Mouse (Mus musculus) layer of hippocampus, adult 9-11 months (tissue): Measurements from ENCODE around the gene Pum3.
A peak's percentile ranks its signal among the peaks of the same experiment; 100 is the strongest.
"Not testable (repeated sequence)": the region's sequence is repeated elsewhere in the genome, so short reads cannot be mapped to it uniquely, and the experiment has no call there.

Source experiments
- DNase-seq: peaks from one replicate; pipeline ENCODE4 v3.0.0; 2022

The Pum3 gene

GRCm38 (mm10) chr19:27391344-27391743, 38.3 kb downstream of the Pum3 start:
- DNase-seq, result no peak

GRCm38 (mm10) chr19:27389566-27389965, 40.1 kb downstream of the Pum3 start:
- DNase-seq, result not testable (repeated sequence)

- DNase-seq, result no peak
Measured at GRCm38 (mm10) chr19:27385304-27385703, 44.3 kb downstream of the Pum3 start.

GRCm38 (mm10) chr19:27383266-27383665, 46.4 kb downstream of the Pum3 start:
- no peak for DNase-seq

GRCm38 (mm10) chr19:27382131-27382530, 47.5 kb downstream of the Pum3 start:
- DNase-seq, result peak; percentile 14

GRCm38 (mm10) chr19:27379712-27380401, 49.8 kb downstream of the Pum3 start:
- DNase-seq, result no peak

GRCm38 (mm10) chr19:27370784-27371183, 58.8 kb downstream of the Pum3 start:
- no peak for DNase-seq

GRCm38 (mm10) chr19:27370174-27370573, 59.5 kb downstream of the Pum3 start:
- no peak for DNase-seq

GRCm38 (mm10) chr19:27369461-27370135, 60.0 kb downstream of the Pum3 start:
- DNase-seq, result no peak

GRCm38 (mm10) chr19:27366113-27366746, 63.4 kb downstream of the Pum3 start:
- DNase-seq, result no peak

GRCm38 (mm10) chr19:27364521-27364931, 65.1 kb downstream of the Pum3 start:
- DNase-seq, result no peak

- no peak for DNase-seq
Measured at GRCm38 (mm10) chr19:27363891-27364290, 65.7 kb downstream of the Pum3 start.

GRCm38 (mm10) chr19:27360381-27360780, 69.2 kb downstream of the Pum3 start:
- DNase-seq, result no peak

- DNase-seq, result peak; percentile 42
Measured at GRCm38 (mm10) chr19:27351700-27352099, 77.9 kb downstream of the Pum3 start.

GRCm38 (mm10) chr19:27346501-27346900, 83.1 kb downstream of the Pum3 start:
- no peak for DNase-seq
